Mouse (Mus musculus) limb, embryonic 11.5 days (tissue): ENCODE measurements around the gene 1700008O03Rik. TPM values are rescaled to one million over a fixed set of nuclear protein-coding genes. Genes with fewer than 3 reads are reported as not detected.

ENCODE experiments used
- ATAC-seq: fragments of 200-750 bp; cut with Nextera tagmentation; 2 replicates; pipeline ENCODE4 v1.8.0; 2017; ENCODE audit warnings: low read depth; ENCODE audit not compliant: insufficient number of reproducible peaks, low FRiP score, low TSS enrichment
- DNase-seq: peaks from one replicate; pipeline ENCODE4 v3.0.0-alpha.2; 2015; ENCODE audit warnings: low spot score
- H3K27ac ChIP-seq: fragments of 300-500 bp; sonication (generic); replicated peaks from 2 replicates; pipeline ENCODE4 v1.5.1; 2014; ENCODE audit warnings: low read depth, mild to moderate bottlenecking, low read length
- H3K27me3 ChIP-seq: fragments of 300-500 bp; sonication (generic); 2 replicates; pipeline ENCODE4 v1.6.1; 2014; ENCODE audit warnings: mild to moderate bottlenecking, low read length, mixed read lengths; ENCODE audit not compliant: control insufficient read depth, insufficient read depth
- H3K36me3 ChIP-seq: fragments of 300-500 bp; sonication (generic); 2 replicates; pipeline ENCODE4 v1.6.1; 2014; ENCODE audit warnings: mild to moderate bottlenecking, low read length, moderate library complexity, mixed read lengths; ENCODE audit not compliant: control insufficient read depth, insufficient read depth
- H3K4me1 ChIP-seq: fragments of 300-500 bp; sonication (generic); 2 replicates; pipeline ENCODE4 v1.6.1; 2014; ENCODE audit warnings: low read length, mixed read lengths; ENCODE audit not compliant: control insufficient read depth, insufficient read depth
- H3K4me2 ChIP-seq: fragments of 300-500 bp; sonication (generic); 2 replicates; pipeline ENCODE4 v1.6.1; 2014; ENCODE audit warnings: low read depth, mild to moderate bottlenecking, moderate library complexity; ENCODE audit not compliant: severe bottlenecking
- H3K4me3 ChIP-seq: fragments of 300-500 bp; sonication (generic); 2 replicates; pipeline ENCODE4 v1.5.1; 2014; ENCODE audit warnings: low read depth, low read length
- H3K9ac ChIP-seq: fragments of 300-500 bp; sonication (generic); 2 replicates; pipeline ENCODE4 v1.6.1; 2014; ENCODE audit warnings: mild to moderate bottlenecking, low read length
- H3K9me3 ChIP-seq: fragments of 300-500 bp; sonication (generic); 2 replicates; pipeline ENCODE4 v1.6.1; 2016; ENCODE audit warnings: low read length; ENCODE audit not compliant: control insufficient read depth
- WGBS: fragments of 180-500 bp; shearing (Covaris S2); extraction: QIAGEN DNeasy Blood & Tissue Kit; methylation state at CpG from one replicate; pipeline ENCODE4 v1.1.7; 2014; 5-methylcytosine and 5-hydroxymethylcytosine counted together
- polyA plus RNA-seq: library from polyadenylated mRNA; unstranded; fragments of >200 nt; fragmentation: Nextera tagmentation; extraction: Ambion mirVana; gene quantifications from 2 replicates; pipeline ENCODE4 v1.2.1, GENCODE M21; 2014

The 1700008O03Rik gene
- polyA plus RNA-seq, result 0.37 and 0.53 TPM in 2 replicates

GRCm38 (mm10) chr7:44385720-44386119 lies at the start of gene 1700008O03Rik:
1700008O03Rik (minus strand) TSS chr7:44385820.
- Histone ChIP-seq H3K27me3 (peaks cover 6% of the 10 kb centered on the region), H3K27ac (no peak within 1 kb of the TSS)

GRCm38 (mm10) chr7:44434089-44434488 lies 48.5 kb upstream of the 1700008O03Rik start:
- H3K9me3 ChIP-seq, result no peaks in the 10 kb centered on the region; the same call in 1 of the 2 replicates
- 65% methylated on average over 9 of the region's 9 CpGs for WGBS
- no peak overlapping the region for H3K9ac ChIP-seq
- ATAC-seq (no peak), DNase-seq (no peak)
- H3K4me3 ChIP-seq, result no peak overlapping the region
- H3K36me3 ChIP-seq, result no peaks in the 10 kb centered on the region
- H3K27me3 ChIP-seq, result peaks cover 35% of the 10 kb centered on the region
- H3K4me2 ChIP-seq, result no peak overlapping the region
- no peak overlapping the region for H3K27ac ChIP-seq
- H3K4me1 ChIP-seq, result no peaks in the 10 kb centered on the region

More at GRCm38 (mm10) chr7:44385720-44386119, at the start of gene 1700008O03Rik:
- no peaks in the 10 kb centered on the region for H3K36me3 ChIP-seq
- ATAC-seq (no peak), DNase-seq (no peak)
- WGBS, result 74% methylated on average over 12 of the region's 12 CpGs
- peak within 1 kb of the TSS; percentile 90 for H3K4me2 ChIP-seq
- 0 out of 2 replicates have a peak, but pooled peaks cover 2% of the 10 kb centered on the region for H3K4me1 ChIP-seq
- peak within 1 kb of the TSS; percentile 46 for H3K4me3 ChIP-seq
- H3K9me3 ChIP-seq, result no peaks in the 10 kb centered on the region
- no peak within 1 kb of the TSS for H3K9ac ChIP-seq

GRCm38 (mm10) chr7:44433371-44433770 lies 47.8 kb upstream of the 1700008O03Rik start:
- DNase-seq, result peak; percentile 43
- H3K36me3 ChIP-seq, result no peaks in the 10 kb centered on the region
- 4% methylated on average over 7 of the region's 7 CpGs for WGBS
- no peaks in the 10 kb centered on the region; the same call in 1 of the 2 replicates for H3K9me3 ChIP-seq
- H3K27me3 ChIP-seq, result peaks cover 37% of the 10 kb centered on the region
- no peaks in the 10 kb centered on the region for H3K4me1 ChIP-seq
- H3K4me2 ChIP-seq, result no peak overlapping the region
- no peak overlapping the region for H3K27ac ChIP-seq
- ATAC-seq, result 0 out of 2 replicates have a peak, but pooled peaks have one; percentile 14
- H3K9ac ChIP-seq, result no peak overlapping the region
- no peak overlapping the region for H3K4me3 ChIP-seq

GRCm38 (mm10) chr7:44432550-44432949 lies 46.9 kb upstream of the 1700008O03Rik start:
- Histone ChIP-seq H3K4me1 (peaks cover 7% of the 10 kb centered on the region; the same call in 1 of the 2 replicates), H3K36me3 (no peaks in the 10 kb centered on the region), H3K27ac (no peak overlapping the region), H3K4me2 (no peak overlapping the region), H3K9me3 (no peaks in the 10 kb centered on the region; the same call in 1 of the 2 replicates), H3K9ac (no peak overlapping the region), H3K4me3 (no peak overlapping the region), H3K27me3 (peaks cover 44% of the 10 kb centered on the region)
- no peak for ATAC-seq
- WGBS, result 65% methylated on average over 6 of the region's 6 CpGs
- no peak for DNase-seq

GRCm38 (mm10) chr7:44429534-44430488 lies 44.2 kb upstream of the 1700008O03Rik start:
- Histone ChIP-seq H3K27me3 (peaks cover 43% of the 10 kb centered on the region), H3K9ac (no peak overlapping the region; the same call in 1 of the 2 replicates), H3K36me3 (no peaks in the 10 kb centered on the region), H3K4me3 (peak overlapping the region; percentile 53), H3K27ac (no peak overlapping the region), H3K9me3 (no peaks in the 10 kb centered on the region; the same call in 1 of the 2 replicates), H3K4me2 (peak overlapping the region; percentile 86), H3K4me1 (peaks cover 7% of the 10 kb centered on the region; the same call in 1 of the 2 replicates)
- ATAC-seq, result no peak
- WGBS, result 1% methylated on average over 31 of the region's 32 CpGs
- DNase-seq, result peak; percentile 28

GRCm38 (mm10) chr7:44428968-44429521 lies 43.4 kb upstream of the 1700008O03Rik start, which contains the start of gene Lrrc4b:
Lrrc4b (plus strand) TSS chr7:44429018.
- DNase-seq (peak; percentile 75), ATAC-seq (peak; percentile 61)
- Histone ChIP-seq H3K4me2 (peak within 1 kb of the TSS; percentile 86), H3K36me3 (no peaks in the 10 kb centered on the region), H3K27me3 (peaks cover 43% of the 10 kb centered on the region), H3K27ac (no peak within 1 kb of the TSS), H3K9me3 (no peaks in the 10 kb centered on the region; the same call in 1 of the 2 replicates), H3K4me3 (peak within 1 kb of the TSS; percentile 53), H3K4me1 (peaks cover 7% of the 10 kb centered on the region; the same call in 1 of the 2 replicates), H3K9ac (peak within 1 kb of the TSS; percentile 64)
- WGBS, result under 1% methylated on average over 32 of the region's 69 CpGs

GRCm38 (mm10) chr7:44428171-44428950 lies 42.7 kb upstream of the 1700008O03Rik start:
- DNase-seq (peak; percentile 49), ATAC-seq (no peak; the same call in 1 of the 2 replicates)
- under 1% methylated on average over 17 of the region's 38 CpGs for WGBS
- no peak overlapping the region for H3K27ac ChIP-seq
- H3K9me3 ChIP-seq, result no peaks in the 10 kb centered on the region; the same call in 1 of the 2 replicates
- no peaks in the 10 kb centered on the region for H3K36me3 ChIP-seq
- peak overlapping the region; percentile 53 for H3K4me3 ChIP-seq
- peaks cover 43% of the 10 kb centered on the region for H3K27me3 ChIP-seq
- H3K4me2 ChIP-seq, result peak overlapping the region; percentile 86
- peaks cover 7% of the 10 kb centered on the region; the same call in 1 of the 2 replicates for H3K4me1 ChIP-seq
- H3K9ac ChIP-seq, result peak overlapping the region; percentile 64
